Mouse (Mus musculus): ENCODE results near the gene Ppp2r5e.
"Not testable (repeated sequence)": the region's sequence is repeated elsewhere in the genome, so short reads cannot be mapped to it uniquely, and the experiment has no call there.

Ppp2r5e gene

GRCm38 (mm10) chr12:75446245-75446644 is 149.8 kb downstream of the Ppp2r5e start:
- DNase-seq (ENCODE audit: low spot score): no peak

DNA sequence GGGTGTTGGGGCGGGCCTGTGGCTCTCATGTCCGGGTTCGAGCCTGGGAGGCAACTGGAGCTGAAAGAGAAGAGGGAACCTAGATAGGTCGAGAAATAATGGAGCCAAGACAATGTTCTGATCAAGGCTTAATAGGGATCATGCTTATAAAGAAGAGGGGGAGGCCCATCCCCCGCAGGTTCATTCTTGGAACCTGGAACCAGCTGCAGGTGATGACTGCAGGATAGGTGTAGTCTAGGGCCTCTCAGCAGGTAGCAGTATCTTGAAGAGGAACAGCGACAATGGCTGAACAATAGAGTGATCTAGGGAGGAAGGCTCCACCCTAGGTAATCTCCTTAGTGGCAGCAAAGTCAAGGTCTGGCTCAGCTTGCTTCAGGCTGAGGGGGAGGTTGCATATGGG is 163.6 kb downstream of the Ppp2r5e start:
- DNase-seq (ENCODE audit: low spot score): not testable (repeated sequence)

GRCm38 (mm10) chr12:75429685-75430396 is 166.2 kb downstream of the Ppp2r5e start:
- DNase-seq (ENCODE audit: low spot score): no peak

DNA sequence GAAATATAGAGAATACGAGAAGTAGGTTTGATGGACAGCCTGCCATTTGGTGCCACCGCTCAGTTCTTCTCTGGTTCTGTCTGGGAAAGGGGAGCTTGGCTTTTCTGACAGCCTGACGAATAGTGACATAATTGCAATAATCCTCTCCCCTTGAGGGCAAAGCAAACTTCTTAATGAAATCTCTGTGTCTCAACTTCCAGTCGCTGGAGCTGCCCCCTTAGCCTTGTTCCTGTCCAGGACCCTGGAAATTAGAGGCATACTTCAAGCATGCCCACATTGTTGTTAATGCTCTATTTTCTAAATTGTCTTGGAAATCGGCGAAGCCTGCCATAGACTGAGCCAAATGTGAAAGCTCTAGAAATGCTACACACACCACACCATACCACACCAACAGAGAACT is 167.3 kb downstream of the Ppp2r5e start:
- DNase-seq (ENCODE audit: low spot score): no peak

- DNase-seq (ENCODE audit: low spot score): no peak
These were observed 170.2 kb downstream of the Ppp2r5e start for GRCm38 (mm10) chr12:75425882-75426281.

DNA sequence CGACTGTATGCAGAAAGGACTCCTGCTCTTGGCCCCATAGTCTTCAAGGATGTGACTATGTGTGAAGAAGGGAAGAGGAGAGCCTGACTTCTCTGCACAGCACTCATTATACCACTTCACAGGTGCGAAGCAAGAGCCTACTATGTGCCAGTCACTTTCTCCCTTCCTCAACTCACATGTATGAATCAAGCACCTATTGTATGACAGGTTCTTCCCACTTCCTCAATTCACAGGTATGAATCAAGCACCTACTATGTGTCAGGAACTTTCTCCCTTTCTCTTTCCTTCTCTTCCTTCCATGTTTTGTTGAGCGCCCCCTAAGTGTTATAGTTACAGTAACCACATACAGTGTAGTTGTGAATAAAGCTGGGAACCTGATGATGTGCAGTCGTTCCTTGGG is 171.2 kb downstream of the Ppp2r5e start:
- no peak for DNase-seq (ENCODE audit: low spot score)

GRCm38 (mm10) chr12:75424359-75424758 is 171.7 kb downstream of the Ppp2r5e start:
- DNase-seq (ENCODE audit: low spot score): peak; percentile 5

DNA sequence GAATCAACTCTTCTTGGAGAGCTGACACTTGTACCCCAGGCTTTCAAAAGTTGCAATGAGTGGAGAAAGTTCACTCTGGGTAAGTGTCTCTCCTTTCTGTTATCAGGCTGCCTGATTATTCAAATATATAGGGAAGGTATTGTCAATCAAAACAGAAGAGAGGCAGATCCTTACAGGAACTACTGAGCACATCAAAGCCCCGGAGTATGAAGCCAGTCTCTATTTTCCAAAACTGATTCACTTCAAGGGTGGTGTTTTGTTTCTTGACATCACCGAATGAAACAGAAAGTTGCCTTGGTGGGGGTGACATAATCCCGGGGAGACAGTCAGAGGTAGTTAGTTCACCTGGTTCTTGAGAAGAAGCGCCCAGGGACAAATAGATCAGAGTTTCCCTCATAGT is 179.4 kb downstream of the Ppp2r5e start, which contains the start of gene Gphb5:
Gphb5 (minus strand) TSS at position 101 of the 400 bp plus-strand sequence.
- DNase-seq (ENCODE audit: low spot score): no peak

DNA sequence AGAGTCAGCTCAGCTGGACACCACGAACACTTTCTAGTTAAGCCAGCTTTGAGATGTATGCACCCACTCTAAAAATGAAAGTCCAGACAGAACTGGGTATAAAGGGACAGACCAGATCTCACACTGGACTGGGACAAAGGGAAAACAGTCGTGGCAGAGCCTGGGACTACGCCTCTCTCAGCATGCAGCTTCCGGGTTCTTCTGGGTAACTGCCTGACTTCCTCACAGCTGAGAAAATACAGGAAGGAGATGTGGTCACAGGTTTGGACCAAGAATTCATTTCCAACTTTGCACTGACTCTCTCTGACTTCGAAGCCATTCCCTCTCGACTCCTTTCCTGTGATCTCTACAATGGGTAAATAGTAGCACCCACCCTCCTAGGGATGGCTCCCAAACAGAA is 181.1 kb downstream of the Ppp2r5e start:
- DNase-seq (ENCODE audit: low spot score): peak; percentile 13

GRCm38 (mm10) chr12:75412964-75413363 is 183.1 kb downstream of the Ppp2r5e start:
- DNase-seq (ENCODE audit: low spot score): no peak

All from embryo, embryonic 10.5 days (tissue).